Mouse (Mus musculus) ovary, postnatal 10 days (tissue): ENCODE measurements around the gene Abcc6.

Source experiments
- DNase-seq: peaks from one replicate; pipeline ENCODE4 v3.0.0; 2022; ENCODE audit warnings: low spot score

Abcc6 gene

DNA sequence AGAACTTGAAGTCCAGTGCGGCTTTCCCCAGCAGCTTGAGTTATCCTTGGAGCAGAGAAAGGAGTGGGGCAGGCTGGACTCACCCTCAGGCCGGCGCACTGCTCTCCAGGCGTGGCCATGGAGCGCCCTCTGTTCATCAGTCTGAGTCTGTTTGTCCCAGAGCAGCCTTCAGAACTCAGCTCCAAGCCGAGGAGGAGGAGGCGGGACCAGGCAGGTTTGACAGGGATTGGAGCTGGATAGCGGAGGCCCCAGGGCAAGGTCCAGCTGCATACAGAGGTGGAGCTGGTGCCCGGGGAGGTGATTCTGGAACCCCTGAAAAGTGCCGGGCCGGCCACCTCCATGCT, at the start of gene Abcc6:
Gene Abcc6 (minus strand): TSS at position 158 of the 344 bp plus-strand sequence.
- DNase-seq: no peak

DNA sequence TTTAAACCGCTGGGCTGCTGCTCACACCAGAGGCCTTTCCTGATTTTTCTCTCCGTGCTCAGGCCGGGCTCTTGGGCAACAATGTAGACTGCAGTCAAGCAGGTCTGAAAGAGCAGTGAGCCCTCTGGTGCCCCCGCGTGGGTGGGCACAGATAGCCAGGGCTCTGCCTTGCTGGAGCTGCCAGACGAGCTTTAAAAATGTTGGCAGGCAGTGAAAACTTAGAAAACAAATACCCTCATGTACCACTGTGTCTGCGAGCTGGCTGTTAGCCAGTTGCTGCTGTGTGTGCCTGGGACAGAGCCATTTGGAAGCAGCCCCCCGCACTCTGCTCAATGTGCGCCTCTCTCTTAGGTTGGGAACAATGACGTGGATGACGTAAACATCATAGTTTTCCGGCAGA, 47.6 kb upstream of the Abcc6 start:
- DNase-seq: no peak

DNA sequence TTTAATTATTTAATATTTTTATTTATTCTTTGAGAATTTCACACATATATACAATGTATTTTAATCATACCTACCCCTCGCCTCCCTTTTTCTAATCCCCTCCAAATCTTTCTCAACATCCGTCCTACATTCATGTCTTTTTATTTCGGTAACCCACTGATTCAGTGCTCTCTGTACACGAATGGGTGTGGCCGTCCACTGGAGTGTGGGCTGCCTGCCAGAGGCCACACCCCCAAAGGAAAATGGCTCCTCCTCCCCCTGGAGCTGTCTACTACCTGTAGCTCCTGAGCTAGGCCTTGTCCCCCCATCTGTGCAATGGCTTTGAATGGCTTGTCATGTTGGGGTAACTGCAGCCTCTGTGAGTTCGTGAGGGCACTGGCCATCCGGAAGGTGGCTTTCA, 46.7 kb upstream of the Abcc6 start:
- DNase-seq: no peak

DNA sequence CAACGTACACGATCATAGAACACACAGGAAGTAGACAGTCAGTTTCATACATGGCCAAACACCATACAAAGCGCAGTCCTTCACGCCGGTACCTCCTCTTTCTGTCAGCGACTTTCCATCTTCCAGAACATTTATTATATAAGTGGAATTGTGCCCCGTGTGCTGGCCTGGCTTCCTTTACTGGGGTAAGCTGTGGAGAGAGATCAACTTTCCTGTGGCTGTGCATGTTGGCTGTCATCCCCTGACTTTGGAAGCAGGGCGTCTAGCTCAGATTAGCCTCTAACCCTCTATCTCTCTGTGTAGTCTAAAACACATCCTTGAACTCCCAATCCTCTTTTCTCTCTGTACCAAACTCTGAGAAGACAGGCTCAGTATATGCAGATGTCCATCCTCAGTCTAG, 38.7 kb upstream of the Abcc6 start:
- DNase-seq: no peak

DNA sequence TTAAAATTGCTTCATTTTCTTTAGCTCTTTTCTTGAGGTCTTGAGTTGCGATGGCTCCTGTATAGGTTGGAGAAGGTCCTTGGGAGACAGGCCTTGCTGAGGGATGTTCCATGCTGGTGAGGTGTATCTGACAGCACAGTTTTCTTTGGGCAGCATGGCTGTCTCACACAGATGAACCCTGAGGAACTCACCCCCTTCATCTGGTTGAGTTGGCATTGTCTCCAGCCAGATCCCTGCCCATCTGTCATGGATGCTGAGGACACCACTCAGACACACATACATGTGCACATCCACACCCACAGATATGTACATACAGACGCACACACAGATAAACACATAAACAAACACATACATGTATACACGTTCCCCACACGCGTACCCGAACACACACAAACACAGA, 33.2 kb upstream of the Abcc6 start:
- DNase-seq: no peak

DNA sequence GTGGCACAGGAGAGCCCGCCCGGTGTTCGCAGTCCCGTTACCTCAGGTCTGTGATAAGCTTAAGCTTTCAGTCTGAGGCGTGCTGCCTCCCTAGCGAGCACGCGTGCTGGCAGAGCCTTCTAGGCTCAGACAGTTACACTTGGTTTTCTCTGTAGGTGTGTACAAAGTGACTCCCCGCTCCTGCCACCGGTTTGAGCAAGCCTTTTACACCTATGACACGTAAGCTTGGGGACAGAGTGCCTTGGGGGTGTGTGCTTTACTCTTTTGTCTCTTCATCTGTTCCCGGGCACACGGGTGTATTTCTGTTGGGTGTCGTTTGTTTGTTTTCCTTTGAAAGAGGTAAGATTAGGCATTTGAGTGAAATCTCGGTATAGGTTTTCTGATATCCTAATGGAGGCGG, 31.5 kb upstream of the Abcc6 start:
- DNase-seq: no peak

DNA sequence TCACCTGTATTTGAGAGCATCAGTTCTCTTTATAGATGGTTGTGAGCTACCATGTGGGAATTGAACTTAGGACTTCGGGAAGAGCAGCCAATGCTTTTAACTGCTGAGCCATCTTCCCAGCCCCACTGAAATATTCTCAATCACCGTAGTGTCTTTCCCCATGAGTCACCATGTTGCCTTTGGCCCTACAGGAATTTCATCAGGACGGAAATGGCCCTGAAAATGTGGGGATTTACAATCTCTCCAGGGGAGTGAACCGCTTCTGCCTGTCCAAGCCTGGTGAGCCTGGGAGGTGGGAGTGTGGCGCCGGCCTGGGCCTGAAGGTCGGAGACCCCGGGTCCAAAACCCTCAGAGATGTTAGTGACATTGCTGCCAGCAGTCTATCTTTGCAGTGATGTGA, 30.6 kb upstream of the Abcc6 start:
- no peak for DNase-seq

DNA sequence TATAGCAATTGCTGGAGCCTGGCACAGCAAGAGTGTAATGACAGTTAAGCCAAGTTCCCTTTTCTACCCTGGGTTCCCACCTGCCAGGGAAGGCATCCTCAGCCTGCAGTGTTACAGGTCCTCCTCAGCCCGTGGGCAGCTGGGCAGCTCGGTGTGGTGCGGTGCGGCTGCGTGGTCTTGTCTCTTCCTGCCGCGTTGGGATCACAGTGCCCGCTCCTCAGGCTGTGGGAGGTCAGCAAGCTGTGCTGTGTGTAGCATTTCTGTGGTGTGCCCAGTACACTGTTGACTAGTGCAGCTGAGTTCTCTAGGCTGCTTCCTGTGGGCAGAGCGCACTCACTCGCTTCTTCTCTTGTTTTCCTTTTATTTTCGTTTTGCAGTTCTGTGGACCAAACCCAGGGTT, 28.8 kb upstream of the Abcc6 start:
- no peak for DNase-seq

DNA sequence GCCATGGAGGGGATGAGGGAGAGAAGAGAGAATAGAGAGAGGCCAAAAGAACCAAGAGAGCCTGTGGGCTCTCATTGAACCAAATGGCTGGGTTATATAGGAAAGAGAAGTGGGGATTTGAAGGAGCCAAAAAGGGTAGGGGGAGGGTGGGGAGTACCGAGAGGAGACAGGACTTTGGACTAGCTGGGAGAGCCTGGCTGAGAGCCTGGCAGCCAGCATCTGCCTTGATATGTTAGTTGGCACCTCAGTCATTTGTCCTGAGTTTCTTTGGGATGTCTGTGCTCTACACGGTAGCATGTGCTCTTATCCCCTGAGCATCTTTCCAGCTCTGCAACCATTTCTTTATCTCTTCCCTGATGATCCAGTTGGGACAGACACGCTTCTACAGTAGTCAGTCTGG, 23.5 kb upstream of the Abcc6 start:
- no peak for DNase-seq

DNA sequence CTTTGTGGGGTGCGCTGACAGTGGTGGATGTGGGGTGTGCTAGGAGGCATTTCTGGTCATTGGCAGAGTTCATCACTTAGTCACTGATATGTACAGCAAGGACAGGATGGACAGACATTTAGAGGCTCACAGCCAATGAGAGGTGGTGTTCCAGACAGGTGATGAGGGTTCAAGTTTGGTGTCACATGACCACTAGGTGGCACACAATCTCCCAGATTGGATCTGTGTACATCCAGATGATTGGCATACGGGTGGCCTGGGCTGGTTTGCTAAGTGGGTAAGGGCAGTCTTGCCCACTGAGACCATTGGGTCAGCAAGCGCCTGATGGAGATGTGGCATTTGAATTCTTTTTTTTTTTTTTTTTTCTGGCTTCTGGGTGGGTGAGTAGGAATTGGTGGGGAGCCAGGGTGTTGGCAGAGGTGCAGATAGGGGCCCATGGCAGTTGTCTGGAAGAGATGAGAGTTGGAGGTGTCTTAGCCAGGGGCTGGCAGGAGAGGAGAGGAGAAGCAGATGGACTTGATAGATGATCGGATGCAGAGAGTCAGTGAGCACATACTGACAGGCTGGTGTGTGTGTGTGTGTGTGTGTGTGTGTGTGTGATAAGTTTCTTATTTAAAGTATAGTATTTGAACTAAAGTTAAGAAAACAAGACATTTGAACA, 22.2 kb upstream of the Abcc6 start:
- DNase-seq: no peak

DNA sequence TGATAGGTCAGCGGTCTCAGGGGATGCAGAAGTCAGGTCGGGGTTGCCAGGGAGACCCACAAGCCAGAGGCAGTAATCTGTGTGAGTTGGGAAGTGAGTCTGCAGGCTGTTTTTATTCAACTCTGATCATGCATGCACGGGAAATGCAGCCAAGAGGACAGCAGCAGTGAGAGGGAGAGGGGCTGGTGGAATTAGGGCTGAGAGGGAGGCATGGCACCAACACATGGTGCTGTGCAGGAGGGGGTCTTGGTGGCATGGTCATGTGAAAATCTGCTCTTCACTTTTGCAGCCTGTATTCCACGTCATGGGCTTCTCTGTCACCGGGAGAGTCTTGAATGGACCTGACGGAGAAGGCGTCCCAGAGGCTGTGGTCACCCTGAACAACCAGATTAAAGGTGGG, 19.9 kb upstream of the Abcc6 start:
- DNase-seq: no peak

DNA sequence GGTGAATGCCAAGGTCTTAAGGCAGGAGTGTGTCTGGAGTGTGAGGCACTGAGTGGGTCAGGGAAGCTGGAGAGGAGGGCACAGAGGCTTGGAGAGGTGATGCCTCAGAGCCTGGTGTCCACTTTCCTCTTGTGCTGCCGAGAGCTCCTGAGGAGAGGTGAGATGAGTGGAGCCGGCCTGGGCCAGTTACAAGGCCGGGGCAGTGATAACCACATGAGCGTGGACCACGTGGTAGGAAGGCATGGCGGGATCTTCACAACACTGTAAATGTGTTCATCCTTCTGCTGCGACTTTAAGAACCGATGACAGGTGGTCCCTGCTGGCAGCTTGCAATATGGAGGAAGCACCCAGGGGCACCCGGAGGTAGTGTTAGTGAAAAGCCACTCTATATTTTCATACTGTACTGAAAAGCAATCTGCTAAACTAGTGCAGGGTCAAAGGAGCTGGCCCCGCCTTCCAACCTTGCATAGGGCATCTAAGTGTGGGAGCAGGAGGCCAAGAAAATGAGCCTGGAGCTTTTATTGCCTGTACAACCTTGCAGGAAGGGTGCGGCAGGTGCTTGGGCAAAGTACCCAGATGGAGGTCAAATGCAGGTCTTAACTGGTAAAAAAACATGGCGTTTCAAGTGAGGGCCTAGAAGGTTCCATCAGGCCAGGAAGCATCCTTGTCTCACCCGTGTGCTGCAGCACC, 17.9 kb upstream of the Abcc6 start:
- DNase-seq: no peak

DNA sequence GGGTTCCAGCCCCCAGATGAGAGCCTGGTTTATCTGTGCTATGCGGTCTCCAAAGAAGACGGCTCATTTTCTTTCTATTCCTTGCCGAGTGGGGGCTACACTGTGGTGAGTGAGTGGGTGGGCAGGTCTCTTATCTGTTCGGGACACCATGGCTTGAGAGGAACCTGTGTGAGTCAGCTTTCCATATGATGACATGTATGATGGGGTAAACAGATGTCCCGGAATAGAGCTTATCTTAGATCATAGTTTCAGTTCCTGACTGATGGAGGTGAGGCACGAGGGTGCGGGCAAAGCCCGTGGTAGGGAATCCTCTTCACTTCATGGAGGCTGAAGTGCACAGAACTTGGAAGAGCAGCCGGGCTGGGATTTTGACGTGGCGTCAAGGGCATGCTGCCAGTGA, 15.8 kb upstream of the Abcc6 start:
- no peak for DNase-seq

DNA sequence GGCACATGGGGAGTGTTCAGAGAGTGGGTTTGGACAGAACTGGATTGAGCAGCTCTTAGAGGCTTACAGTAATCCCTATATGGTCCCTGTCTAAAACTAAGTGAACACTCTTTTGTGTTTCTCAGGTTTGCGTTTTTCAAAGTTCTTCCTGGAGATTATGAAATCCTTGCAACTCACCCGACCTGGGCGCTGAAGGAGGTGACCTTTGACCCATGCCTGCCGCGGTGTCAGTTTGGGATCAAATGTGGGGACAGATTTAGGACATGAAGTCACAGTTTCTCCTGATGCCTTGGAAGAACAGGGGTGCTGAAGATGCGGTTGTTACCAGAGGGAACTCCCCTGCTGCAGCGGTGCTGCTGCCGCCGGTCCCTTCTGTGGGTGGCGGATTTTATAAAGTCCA, 14.0 kb upstream of the Abcc6 start:
- DNase-seq: no peak

DNA sequence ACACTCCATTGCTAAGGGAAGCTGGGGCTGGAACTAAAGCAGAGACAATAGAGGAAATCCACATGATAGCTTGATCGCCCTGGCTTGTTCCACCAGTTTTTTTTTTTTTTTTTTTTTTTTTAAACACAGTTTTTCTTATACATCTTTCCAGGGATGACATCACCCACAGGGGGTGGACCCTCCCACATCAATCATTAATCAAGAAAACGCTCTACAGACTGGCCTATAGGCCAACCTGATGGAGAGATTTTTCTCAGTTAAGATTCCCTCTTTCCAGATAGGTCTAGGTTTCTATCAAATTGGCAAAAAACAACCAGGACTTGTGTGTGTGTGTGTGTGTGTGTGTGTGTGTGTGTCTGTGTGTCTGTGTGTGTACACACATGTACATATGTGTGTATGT, 9.8 kb upstream of the Abcc6 start:
- DNase-seq: no peak

DNA sequence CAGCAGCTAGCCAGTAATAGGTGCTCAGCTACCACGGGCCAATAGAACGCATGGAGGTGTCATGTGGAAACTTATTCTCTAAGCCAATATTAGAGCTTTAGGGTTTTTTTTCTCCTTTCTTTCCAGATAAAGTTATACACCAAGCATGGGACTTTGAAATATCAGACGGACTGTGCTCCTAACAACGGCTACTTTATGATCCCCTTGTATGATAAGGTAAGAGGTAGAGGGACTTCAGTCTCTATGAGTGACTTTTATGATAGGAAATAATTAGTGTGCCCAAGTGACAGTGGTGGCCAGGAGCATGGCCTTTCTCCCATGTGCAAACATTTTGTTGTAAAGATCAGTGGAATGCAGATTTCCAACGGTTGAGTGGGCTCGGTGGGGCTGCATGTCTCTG, 7.3 kb upstream of the Abcc6 start:
- no peak for DNase-seq

DNA sequence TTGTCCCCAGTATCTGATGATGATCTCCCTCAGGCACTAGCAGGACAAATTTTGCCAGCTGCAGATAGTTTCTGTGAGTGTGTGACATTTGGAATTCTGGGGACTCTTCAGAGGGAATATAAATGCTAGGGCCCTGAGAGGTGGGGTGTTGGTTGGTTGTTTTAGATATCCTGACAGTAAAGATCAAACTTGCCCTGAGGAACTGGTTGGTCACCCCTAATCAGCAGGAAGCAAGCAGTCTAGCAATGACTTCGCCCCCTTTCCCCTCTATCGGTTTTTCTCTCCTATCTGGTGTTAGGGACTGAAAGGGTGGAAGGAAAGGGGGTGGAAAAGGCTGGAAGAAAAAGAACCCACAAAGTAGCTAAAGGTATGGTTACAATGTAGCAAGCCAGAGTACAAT, 5.4 kb upstream of the Abcc6 start:
- DNase-seq: no peak

DNA sequence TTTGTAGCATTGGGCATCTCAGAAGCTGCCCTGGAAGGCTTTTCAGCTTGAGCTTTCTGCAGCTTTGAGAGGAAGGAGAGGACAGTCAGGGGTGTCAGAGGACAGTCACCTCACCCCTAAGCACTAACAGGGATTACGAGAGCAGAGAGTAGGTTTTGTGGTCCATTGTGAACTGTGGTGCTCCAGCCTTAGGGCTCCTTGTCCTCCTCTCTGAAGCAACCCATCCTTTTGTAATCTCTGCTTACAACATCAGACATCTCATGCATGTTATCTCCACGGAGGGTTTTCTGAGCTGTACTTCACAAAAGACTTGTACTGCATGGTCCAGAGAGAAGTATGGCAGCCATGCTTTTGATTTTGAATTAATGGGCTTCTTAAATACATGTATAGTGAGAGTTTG, 4.9 kb upstream of the Abcc6 start:
- DNase-seq: no peak

DNA sequence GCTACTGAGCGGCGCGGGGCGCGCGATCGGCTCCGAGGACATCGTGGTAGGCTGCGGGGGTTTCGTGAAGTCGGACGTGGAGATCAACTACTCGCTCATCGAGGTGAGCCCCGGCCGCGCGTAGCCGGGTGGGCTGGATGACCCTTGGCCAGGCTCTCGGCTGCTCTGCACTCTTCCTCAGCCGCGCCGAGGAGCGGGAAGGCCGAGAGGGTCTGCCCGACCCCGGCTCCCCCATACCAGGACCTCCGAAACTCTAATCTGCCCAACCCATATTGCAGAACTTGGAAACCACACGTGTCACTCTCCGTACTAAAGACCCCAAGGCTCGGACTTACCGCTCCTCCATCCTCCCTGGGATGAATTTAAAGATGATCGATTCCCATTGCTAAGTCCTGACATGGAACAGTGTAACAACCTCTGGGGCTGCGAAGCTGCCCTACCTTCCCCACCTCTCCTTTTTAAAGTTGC, 3.8 kb upstream of the Abcc6 start:
- no peak for DNase-seq

DNA sequence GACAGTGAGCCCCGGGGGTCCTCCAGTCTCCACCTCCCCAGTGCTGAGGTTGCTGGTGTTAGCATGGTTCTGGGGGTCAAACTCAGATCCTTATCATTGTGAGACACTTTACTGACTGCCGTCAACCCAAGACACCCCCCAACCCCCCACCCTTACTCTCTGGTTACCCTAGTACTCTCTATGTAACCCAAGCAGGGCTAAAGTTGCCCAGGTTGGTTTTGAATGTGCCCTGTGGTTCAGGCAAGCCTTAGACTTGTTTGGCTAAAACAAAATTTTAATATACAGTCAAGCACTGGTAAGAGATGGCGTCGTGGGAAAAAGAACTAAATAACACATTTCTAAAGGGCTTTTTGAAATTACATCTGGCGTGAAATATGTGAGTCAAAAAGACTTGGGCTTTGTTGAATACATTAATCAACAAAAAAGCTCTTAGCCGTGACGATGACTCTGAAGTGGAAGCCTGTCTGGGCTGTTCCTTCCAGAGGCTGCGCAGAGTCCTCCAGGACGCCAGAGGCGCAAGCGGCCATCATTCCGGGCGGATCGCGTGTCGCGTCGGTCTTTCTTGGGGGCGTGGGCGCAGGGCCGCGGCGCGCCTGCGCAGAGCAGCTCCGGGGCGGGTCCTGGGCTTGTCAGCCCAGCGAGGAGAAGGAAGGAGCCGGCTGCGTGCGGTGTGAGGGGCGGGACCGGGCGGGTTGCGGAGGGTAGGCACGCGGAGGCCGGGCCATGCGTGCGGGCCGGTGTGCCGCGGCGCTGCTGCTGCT, 3.2 kb upstream of the Abcc6 start, which contains the start of gene Nomo1:
Gene Nomo1 (plus strand): TSS at position 590 of the 761 bp plus-strand sequence.
- DNase-seq: peak; percentile 97

DNA sequence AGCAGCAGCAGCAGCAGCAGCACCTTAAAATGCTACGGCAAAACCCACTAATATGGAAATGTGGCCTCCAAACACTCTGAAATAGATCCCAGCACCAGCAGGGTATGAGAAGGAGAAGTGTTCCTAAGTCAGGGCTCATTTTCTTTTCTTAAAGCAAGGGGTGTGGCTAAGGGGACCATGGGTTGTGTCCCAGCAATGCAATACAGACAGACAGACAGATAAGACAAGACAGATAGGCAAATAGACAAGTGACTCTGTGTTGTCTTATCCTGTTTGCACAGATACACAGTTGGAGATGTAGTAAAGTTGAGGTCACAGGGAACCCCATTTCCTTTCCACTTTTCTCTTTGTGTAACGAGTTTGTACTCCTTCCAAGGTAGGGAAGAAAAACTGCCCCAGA, 973 bp upstream of the Abcc6 start:
- DNase-seq: no peak

DNA sequence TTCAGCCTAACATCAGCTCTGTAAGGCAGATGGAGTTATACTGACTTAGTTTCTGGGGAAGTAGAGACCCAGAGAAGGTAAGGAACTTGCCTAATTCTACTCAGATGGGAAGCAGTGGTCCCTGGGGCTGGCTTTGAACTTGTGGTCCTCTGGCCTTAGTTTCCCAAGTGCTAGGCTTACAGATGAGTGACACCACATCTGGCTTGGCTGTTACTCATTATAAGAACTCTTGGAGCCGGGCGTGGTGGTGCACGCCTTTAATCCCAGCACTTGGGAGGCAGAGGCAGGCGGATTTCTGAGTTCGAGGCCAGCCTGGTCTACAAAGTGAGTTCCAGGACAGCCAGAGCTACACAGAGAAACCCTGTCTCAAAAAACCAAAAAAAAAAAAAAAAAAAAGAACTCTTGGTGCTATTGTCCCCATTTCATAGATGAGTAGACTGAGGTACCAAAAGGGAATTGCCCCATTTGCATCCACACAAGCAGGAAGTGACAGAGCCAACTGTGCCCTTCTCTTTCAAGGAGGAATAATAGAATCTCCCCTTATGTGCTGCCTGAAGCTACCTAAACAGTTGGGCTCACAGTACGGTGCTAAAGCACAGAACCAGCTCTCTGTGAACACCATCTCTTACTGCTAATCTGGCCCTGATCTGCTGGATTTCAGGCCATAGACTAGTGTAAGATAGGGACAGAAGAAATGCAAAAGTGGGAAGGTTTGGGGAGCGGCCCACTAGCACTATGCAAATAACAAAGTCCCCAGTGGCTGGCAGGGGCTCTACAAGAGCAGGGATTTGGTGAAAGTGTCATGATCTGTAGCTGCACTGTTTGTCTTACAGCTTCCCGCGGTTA, 580 bp downstream of the Abcc6 start:
- DNase-seq: no peak
